Mouse (Mus musculus): ENCODE measurements around the gene Gm2696. TPM values are rescaled to one million over a fixed set of nuclear protein-coding genes. Genes with fewer than 3 reads are reported as not detected.

The Gm2696 gene
- polyA plus RNA-seq, 1 experiment from 2014 or later, result not detected

GRCm38 (mm10) chr10:77864762-77865143 is 50.3 kb downstream of the Gm2696 start:
- no peaks in the 10 kb centered on the region for H3K36me3 ChIP-seq (ENCODE audit: control insufficient read depth, insufficient read depth, low read length)
- H3K4me1 ChIP-seq (ENCODE audit: control insufficient read depth, insufficient read depth, low read length), result no peaks in the 10 kb centered on the region
- peak overlapping the region; percentile 51 for H3K4me2 ChIP-seq (ENCODE audit: low read depth, low read length)
- ATAC-seq (ENCODE audit: insufficient read depth, low FRiP score), result peak; percentile 7; the same call in 1 of the 2 replicates
- no peak overlapping the region for H3K27ac ChIP-seq (ENCODE audit: low read length)
- H3K27me3 ChIP-seq (ENCODE audit: control insufficient read depth, insufficient read depth, low read length), result no peaks in the 10 kb centered on the region
- peak overlapping the region; percentile 60 for H3K9ac ChIP-seq (ENCODE audit: low read length)
- no peaks in the 10 kb centered on the region for H3K9me3 ChIP-seq (replicated peaks; ENCODE audit: control insufficient read depth, low read length)
- WGBS, result 25% methylated on average over 11 of the region's 11 CpGs
- peak overlapping the region; percentile 35 for H3K4me3 ChIP-seq (replicated peaks; ENCODE audit: low read length)

DNA sequence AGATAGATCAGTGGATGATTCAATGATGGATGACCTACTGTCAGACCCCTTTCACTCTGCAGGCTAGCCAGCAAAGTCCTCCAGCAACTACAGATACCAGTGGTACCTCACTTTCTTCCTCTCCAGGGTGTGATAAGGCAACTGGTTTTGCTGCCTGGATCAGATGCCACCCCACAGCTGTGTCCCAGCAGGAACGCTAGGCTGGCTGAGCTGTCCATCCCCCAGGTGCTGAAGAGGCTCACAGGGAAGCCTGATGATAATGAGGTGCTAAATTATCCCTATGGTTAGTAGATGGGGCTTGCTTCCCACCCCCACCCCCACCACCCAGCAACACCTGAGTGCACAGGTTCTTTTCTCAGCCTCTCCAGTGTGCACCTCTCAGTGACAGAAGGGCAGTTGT is 53.1 kb downstream of the Gm2696 start:
- no peaks in the 10 kb centered on the region for H3K36me3 ChIP-seq (ENCODE audit: control insufficient read depth, insufficient read depth, low read length)
- ATAC-seq (ENCODE audit: insufficient read depth, low FRiP score), result no peak
- H3K4me1 ChIP-seq (ENCODE audit: control insufficient read depth, insufficient read depth, low read length), result no peaks in the 10 kb centered on the region
- no peak overlapping the region for H3K4me3 ChIP-seq (replicated peaks; ENCODE audit: low read length)
- WGBS, result 0% methylated on average over 1 of the region's 1 CpGs
- no peaks in the 10 kb centered on the region for H3K27me3 ChIP-seq (ENCODE audit: control insufficient read depth, insufficient read depth, low read length)
- no peak overlapping the region for H3K27ac ChIP-seq (ENCODE audit: low read length)
- no peak overlapping the region for H3K4me2 ChIP-seq (ENCODE audit: low read depth, low read length)
- no peak overlapping the region for H3K9ac ChIP-seq (ENCODE audit: low read length)
- no peaks in the 10 kb centered on the region for H3K9me3 ChIP-seq (replicated peaks; ENCODE audit: control insufficient read depth, low read length)

DNA sequence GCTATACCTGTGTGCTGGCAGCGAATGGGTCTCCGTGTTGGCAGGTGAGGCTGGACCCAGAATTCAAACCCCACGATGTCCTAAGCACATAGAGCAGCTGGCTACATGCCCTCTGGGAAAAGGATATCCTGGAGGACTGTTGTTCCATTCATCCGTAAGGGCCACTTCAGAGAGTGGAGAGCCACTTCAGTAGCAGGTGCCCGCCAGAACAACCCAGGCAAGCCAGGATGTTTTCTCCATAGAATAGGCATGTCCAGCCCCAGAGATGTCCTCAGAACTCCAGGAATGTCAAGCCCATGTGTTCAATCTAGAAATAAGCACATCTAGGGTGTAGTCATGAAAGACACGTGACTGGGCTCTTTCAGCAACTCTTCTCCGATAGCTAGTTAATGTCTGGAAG is 55.2 kb downstream of the Gm2696 start:
- no peak for ATAC-seq (ENCODE audit: insufficient read depth, low FRiP score)
- Histone ChIP-seq H3K9ac (ENCODE audit: low read length) (no peak overlapping the region), H3K4me3 (replicated peaks; ENCODE audit: low read length) (no peak overlapping the region), H3K27ac (ENCODE audit: low read length) (no peak overlapping the region), H3K27me3 (ENCODE audit: control insufficient read depth, insufficient read depth, low read length) (no peaks in the 10 kb centered on the region), H3K4me2 (ENCODE audit: low read depth, low read length) (no peak overlapping the region), H3K36me3 (ENCODE audit: control insufficient read depth, insufficient read depth, low read length) (no peaks in the 10 kb centered on the region), H3K9me3 (replicated peaks; ENCODE audit: control insufficient read depth, low read length) (no peaks in the 10 kb centered on the region), H3K4me1 (ENCODE audit: control insufficient read depth, insufficient read depth, low read length) (no peaks in the 10 kb centered on the region)
- 89% methylated on average over 7 of the region's 7 CpGs for WGBS

- no peak overlapping the region for H3K4me2 ChIP-seq (ENCODE audit: low read depth, low read length)
- no peaks in the 10 kb centered on the region for H3K4me1 ChIP-seq (ENCODE audit: control insufficient read depth, insufficient read depth, low read length)
- no peaks in the 10 kb centered on the region for H3K36me3 ChIP-seq (ENCODE audit: control insufficient read depth, insufficient read depth, low read length)
- H3K9me3 ChIP-seq (replicated peaks; ENCODE audit: control insufficient read depth, low read length), result no peaks in the 10 kb centered on the region
- H3K4me3 ChIP-seq (replicated peaks; ENCODE audit: low read length), result no peak overlapping the region
- H3K9ac ChIP-seq (ENCODE audit: low read length), result no peak overlapping the region
- H3K27ac ChIP-seq (ENCODE audit: low read length), result no peak overlapping the region
- 66% methylated on average over 6 of the region's 6 CpGs for WGBS
- ATAC-seq (ENCODE audit: insufficient read depth, low FRiP score), result no peak
- no peaks in the 10 kb centered on the region for H3K27me3 ChIP-seq (ENCODE audit: control insufficient read depth, insufficient read depth, low read length)
Observed at GRCm38 (mm10) chr10:77878985-77879384, 64.5 kb downstream of the Gm2696 start.

DNA sequence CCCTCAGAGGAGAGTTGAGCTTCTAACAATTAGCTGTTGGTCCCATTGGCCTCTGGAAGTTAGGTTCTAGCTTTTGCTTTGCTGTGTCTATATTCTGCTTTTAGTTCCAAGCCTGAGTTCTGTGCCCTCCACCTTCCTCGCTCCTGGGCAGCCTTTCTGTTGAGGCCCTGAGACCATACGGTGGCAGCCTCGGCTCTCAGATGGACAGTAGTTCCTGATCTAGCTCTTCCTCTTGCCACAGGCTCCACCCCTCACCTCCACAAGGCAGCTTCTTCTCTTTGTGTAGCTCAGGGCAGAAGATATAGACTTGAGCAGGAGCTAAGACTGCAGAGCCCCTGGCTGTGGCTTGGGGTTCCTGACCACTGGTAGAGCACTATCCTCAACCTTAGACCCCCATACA is 65.8 kb downstream of the Gm2696 start:
- Histone ChIP-seq H3K4me1 (ENCODE audit: control insufficient read depth, insufficient read depth, low read length) (no peaks in the 10 kb centered on the region), H3K4me3 (replicated peaks; ENCODE audit: low read length) (no peak overlapping the region), H3K27ac (ENCODE audit: low read length) (no peak overlapping the region), H3K4me2 (ENCODE audit: low read depth, low read length) (no peak overlapping the region), H3K9me3 (replicated peaks; ENCODE audit: control insufficient read depth, low read length) (no peaks in the 10 kb centered on the region), H3K36me3 (ENCODE audit: control insufficient read depth, insufficient read depth, low read length) (no peaks in the 10 kb centered on the region), H3K27me3 (ENCODE audit: control insufficient read depth, insufficient read depth, low read length) (no peaks in the 10 kb centered on the region), H3K9ac (ENCODE audit: low read length) (no peak overlapping the region)
- ATAC-seq (ENCODE audit: insufficient read depth, low FRiP score), result no peak
- 74% methylated on average over 3 of the region's 3 CpGs for WGBS

DNA sequence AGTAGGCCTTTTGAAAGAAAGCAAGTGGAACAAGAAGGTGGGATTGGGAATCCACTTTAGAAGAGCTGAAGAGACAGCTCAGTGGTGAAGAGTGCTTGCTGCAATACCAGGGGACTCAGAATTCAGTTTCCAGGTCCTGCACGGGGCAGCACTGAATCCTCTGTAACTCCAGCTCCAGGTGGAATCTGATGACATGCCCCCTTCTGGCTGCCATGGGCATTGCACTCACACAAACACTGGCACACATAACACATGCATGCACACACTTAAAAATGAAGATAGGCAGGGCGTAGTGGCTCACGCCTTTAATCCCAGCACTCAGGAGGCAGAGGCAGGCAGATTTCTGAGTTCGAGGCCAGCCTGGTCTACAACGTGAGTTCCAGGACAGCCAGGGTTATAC is 68.1 kb downstream of the Gm2696 start:
- no peak overlapping the region for H3K9ac ChIP-seq (ENCODE audit: low read length)
- H3K4me3 ChIP-seq (replicated peaks; ENCODE audit: low read length), result no peak overlapping the region
- WGBS, result 83% methylated on average over 5 of the region's 5 CpGs
- H3K4me2 ChIP-seq (ENCODE audit: low read depth, low read length), result no peak overlapping the region
- H3K4me1 ChIP-seq (ENCODE audit: control insufficient read depth, insufficient read depth, low read length), result no peaks in the 10 kb centered on the region
- ATAC-seq (ENCODE audit: insufficient read depth, low FRiP score), result no peak
- H3K27me3 ChIP-seq (ENCODE audit: control insufficient read depth, insufficient read depth, low read length), result no peaks in the 10 kb centered on the region
- no peaks in the 10 kb centered on the region for H3K9me3 ChIP-seq (replicated peaks; ENCODE audit: control insufficient read depth, low read length)
- no peaks in the 10 kb centered on the region for H3K36me3 ChIP-seq (ENCODE audit: control insufficient read depth, insufficient read depth, low read length)
- H3K27ac ChIP-seq (ENCODE audit: low read length), result no peak overlapping the region

Other genes with a start within 250 kb of the Gm2696 start
- 210 and 244 TPM in 2 replicates for gene Pttg1ip, start 233.0 kb upstream of the Gm2696 start, polyA plus RNA-seq (2015; fragmentation: Nextera tagmentation; extraction: Ambion mirVana)
- gene Sumo3, start 208.6 kb upstream of the Gm2696 start, polyA plus RNA-seq (2015; fragmentation: Nextera tagmentation; extraction: Ambion mirVana), result 324 and 327 TPM in 2 replicates
- 4.4 and 10.1 TPM in 2 replicates for gene Gm49325, start 208.5 kb upstream of the Gm2696 start, polyA plus RNA-seq (2015; fragmentation: Nextera tagmentation; extraction: Ambion mirVana)
- gene Ube2g2, start 192.4 kb upstream of the Gm2696 start, polyA plus RNA-seq (2015; fragmentation: Nextera tagmentation; extraction: Ambion mirVana), result 78.0 and 82.4 TPM in 2 replicates
- 0.96 and 1.5 TPM in 2 replicates for gene Tspear, start 128.1 kb upstream of the Gm2696 start, polyA plus RNA-seq (2015; fragmentation: Nextera tagmentation; extraction: Ambion mirVana)
- not detected in 2 replicates for gene Gm19402, start 123.9 kb upstream of the Gm2696 start, polyA plus RNA-seq (2015; fragmentation: Nextera tagmentation; extraction: Ambion mirVana)
- not detected in 2 replicates for gene Gm9508, start 117.4 kb upstream of the Gm2696 start, polyA plus RNA-seq (2015; fragmentation: Nextera tagmentation; extraction: Ambion mirVana)
- not detected in 2 replicates for gene Gm10272, start 108.1 kb upstream of the Gm2696 start, polyA plus RNA-seq (2015; fragmentation: Nextera tagmentation; extraction: Ambion mirVana)
- gene Gm10024, start 103.2 kb upstream of the Gm2696 start, polyA plus RNA-seq (2015; fragmentation: Nextera tagmentation; extraction: Ambion mirVana), result 0.27 TPM in 1 of 2 replicates, not detected in the other
- gene Gm10142, start 98.9 kb upstream of the Gm2696 start, polyA plus RNA-seq (2015; fragmentation: Nextera tagmentation; extraction: Ambion mirVana), result not detected in 2 replicates
- gene Krtap12-1, start 94.1 kb upstream of the Gm2696 start, polyA plus RNA-seq (2015; fragmentation: Nextera tagmentation; extraction: Ambion mirVana), result not detected in 2 replicates
- gene Gm10100, start 88.2 kb upstream of the Gm2696 start, polyA plus RNA-seq (2015; fragmentation: Nextera tagmentation; extraction: Ambion mirVana), result not detected in 2 replicates
- not detected in 2 replicates for gene Gm18596, start 72.0 kb upstream of the Gm2696 start, polyA plus RNA-seq (2015; fragmentation: Nextera tagmentation; extraction: Ambion mirVana)
- gene Gm9736, start 63.3 kb upstream of the Gm2696 start, polyA plus RNA-seq (2015; fragmentation: Nextera tagmentation; extraction: Ambion mirVana), result not detected in 2 replicates
- gene Gm3233, start 55.0 kb upstream of the Gm2696 start, polyA plus RNA-seq (2015; fragmentation: Nextera tagmentation; extraction: Ambion mirVana), result not detected in 2 replicates
- gene Gm3238, start 43.4 kb upstream of the Gm2696 start, polyA plus RNA-seq (2015; fragmentation: Nextera tagmentation; extraction: Ambion mirVana), result not detected in 2 replicates
- not detected in 2 replicates for gene Gm7138, start 37.7 kb upstream of the Gm2696 start, polyA plus RNA-seq (2015; fragmentation: Nextera tagmentation; extraction: Ambion mirVana)
- not detected in 2 replicates for gene Gm3250, start 32.1 kb upstream of the Gm2696 start, polyA plus RNA-seq (2015; fragmentation: Nextera tagmentation; extraction: Ambion mirVana)
- gene Gm7137, start 26.5 kb upstream of the Gm2696 start, polyA plus RNA-seq (2015; fragmentation: Nextera tagmentation; extraction: Ambion mirVana), result not detected in 2 replicates
- gene Gm9639, start 19.6 kb upstream of the Gm2696 start, polyA plus RNA-seq (2015; fragmentation: Nextera tagmentation; extraction: Ambion mirVana), result not detected in 2 replicates
- gene Gm19668, start 15.5 kb upstream of the Gm2696 start, polyA plus RNA-seq (2015; fragmentation: Nextera tagmentation; extraction: Ambion mirVana), result not detected in 2 replicates
- not detected in 2 replicates for gene Gm9507, start 2.8 kb upstream of the Gm2696 start, polyA plus RNA-seq (2015; fragmentation: Nextera tagmentation; extraction: Ambion mirVana)
- not detected in 2 replicates for gene Krtap10-4, start 12.4 kb downstream of the Gm2696 start, polyA plus RNA-seq (2015; fragmentation: Nextera tagmentation; extraction: Ambion mirVana)
- gene Krtap10-10, start 21.3 kb downstream of the Gm2696 start, polyA plus RNA-seq (2015; fragmentation: Nextera tagmentation; extraction: Ambion mirVana), result not detected in 2 replicates
- not detected in 2 replicates for gene Gm36176, start 32.1 kb downstream of the Gm2696 start, polyA plus RNA-seq (2015; fragmentation: Nextera tagmentation; extraction: Ambion mirVana)
- gene Gm10318, start 38.2 kb downstream of the Gm2696 start, polyA plus RNA-seq (2015; fragmentation: Nextera tagmentation; extraction: Ambion mirVana), result not detected in 2 replicates
- not detected in 2 replicates for gene Gm3285, start 47.3 kb downstream of the Gm2696 start, polyA plus RNA-seq (2015; fragmentation: Nextera tagmentation; extraction: Ambion mirVana)
- gene Lrrc3, start 87.9 kb downstream of the Gm2696 start, polyA plus RNA-seq (2015; fragmentation: Nextera tagmentation; extraction: Ambion mirVana), result 5.8 and 6.7 TPM in 2 replicates
- 1.1 and 1.5 TPM in 2 replicates for gene Trpm2, start 155.9 kb downstream of the Gm2696 start, polyA plus RNA-seq (2015; fragmentation: Nextera tagmentation; extraction: Ambion mirVana)
- gene 1810043G02Rik, start 163.8 kb downstream of the Gm2696 start, polyA plus RNA-seq (2015; fragmentation: Nextera tagmentation; extraction: Ambion mirVana), result 24.8 and 25.2 TPM in 2 replicates
- gene Pfkl, start 195.4 kb downstream of the Gm2696 start, polyA plus RNA-seq (2015; fragmentation: Nextera tagmentation; extraction: Ambion mirVana), result 195 and 225 TPM in 2 replicates
- 0.56 and 0.63 TPM in 2 replicates for gene Dnmt3l, start 227.3 kb downstream of the Gm2696 start, polyA plus RNA-seq (2015; fragmentation: Nextera tagmentation; extraction: Ambion mirVana)
- gene Aire, start 228.9 kb downstream of the Gm2696 start, polyA plus RNA-seq (2015; fragmentation: Nextera tagmentation; extraction: Ambion mirVana), result 0.15 and 0.20 TPM in 2 replicates